Mouse (Mus musculus) erythroid progenitor cell, adult 5-6 weeks (primary cell): ENCODE data around the gene Ehd4. TPM values are rescaled to one million over a fixed set of nuclear protein-coding genes. Genes with fewer than 3 reads are reported as not detected.
A peak's percentile ranks its signal among the peaks of the same experiment; 100 is the strongest.

Experiments
- ATAC-seq: replicated peaks from 2 replicates; pipeline ENCODE4 v1.8.0; 2016; ENCODE audit warnings: moderate number of reproducible peaks, mild to moderate bottlenecking, moderate TSS enrichment, inconsistent platforms; ENCODE audit not compliant: poor library complexity, low FRiP score, severe bottlenecking
- total RNA-seq, 2 experiments: library from RNA; stranded (forward) in 1 of 2; stranded (reverse) in 1 of 2; fragments of 150-400 nt in 1 of 2; fragments of 186-747, 209-891 nt in 1 of 2; gene quantifications; 2 replicates each; pipeline versions ENCODE4 v1.2.3 to v1.2.4; 2015 to 2017; ENCODE audit warnings: low replicate concordance in 2 of 2

The Ehd4 gene
- total RNA-seq (2015; ENCODE audit: low replicate concordance): 10.8 and 12.6 TPM in 2 replicates
- total RNA-seq (2017; ENCODE audit: low replicate concordance): 7.8 and 9.5 TPM in 2 replicates

DNA sequence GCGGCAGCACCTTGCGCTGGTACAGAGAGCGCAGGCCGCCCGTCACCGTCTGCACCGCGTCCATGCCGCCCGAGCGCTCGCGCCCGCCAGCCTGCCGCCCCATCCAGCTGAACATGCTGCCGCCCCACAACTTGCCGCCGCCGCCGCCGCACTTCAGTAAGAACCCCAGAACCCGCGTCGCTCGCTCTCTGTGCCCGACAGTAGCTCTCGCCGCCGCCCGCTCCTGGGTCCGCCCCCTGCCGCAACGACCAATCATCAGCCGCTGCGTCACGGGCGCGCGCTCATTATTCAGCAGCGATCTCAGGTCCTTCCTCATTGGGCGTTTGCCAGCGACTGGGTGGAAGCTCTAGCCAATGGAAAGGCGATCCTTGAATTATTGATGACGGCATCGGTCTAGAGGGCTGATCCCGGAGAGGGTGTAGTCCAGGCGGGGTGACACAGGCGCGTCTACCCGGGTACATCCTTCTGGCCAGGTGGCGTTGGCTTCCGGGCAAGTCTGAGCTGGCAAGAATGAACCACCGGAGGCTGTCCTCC is at the start of gene Ehd4:
Gene Ehd4 (minus strand): TSS at position 246 of the 534 bp plus-strand sequence.
- peak; percentile 94 for ATAC-seq

DNA sequence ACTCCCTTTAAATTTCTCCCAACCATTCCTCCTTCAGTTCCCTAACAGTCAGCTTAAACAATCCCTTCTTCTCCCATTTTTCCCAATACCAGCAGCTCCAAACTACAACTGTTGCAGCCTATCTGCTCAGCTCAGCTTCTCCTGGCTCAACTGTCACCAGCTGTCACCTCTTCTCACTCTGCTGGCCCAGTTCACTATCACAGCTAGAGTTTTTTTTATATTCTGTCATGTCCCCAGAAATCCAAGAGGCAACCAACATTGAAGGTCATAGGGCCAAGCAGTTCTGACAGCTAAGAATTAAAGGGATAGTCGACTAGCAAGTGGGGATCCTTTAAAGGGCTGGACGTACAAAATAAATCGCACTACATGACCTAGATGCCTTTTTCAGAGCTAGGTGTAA is 49.3 kb upstream of the Ehd4 start:
- no peak for ATAC-seq

DNA sequence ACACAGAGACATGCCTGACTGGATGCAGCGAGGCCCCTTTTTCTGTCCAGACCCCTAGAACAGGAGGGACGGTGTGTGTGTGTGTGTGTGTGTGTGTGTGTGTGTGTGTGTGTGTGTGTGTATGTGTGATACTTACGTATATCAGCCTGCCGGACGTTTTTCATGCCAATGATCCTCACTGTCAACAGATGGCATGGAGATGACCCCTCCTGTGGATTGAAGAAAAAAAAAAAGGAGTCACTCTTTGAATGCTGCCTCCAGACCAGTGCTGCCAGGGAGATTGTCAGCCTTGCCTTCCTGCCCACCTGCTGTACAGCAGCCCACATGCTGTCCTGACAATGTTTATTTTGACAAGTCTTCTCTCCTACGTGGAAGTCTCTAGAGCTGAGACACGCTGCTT is 45.7 kb upstream of the Ehd4 start:
- no peak for ATAC-seq

DNA sequence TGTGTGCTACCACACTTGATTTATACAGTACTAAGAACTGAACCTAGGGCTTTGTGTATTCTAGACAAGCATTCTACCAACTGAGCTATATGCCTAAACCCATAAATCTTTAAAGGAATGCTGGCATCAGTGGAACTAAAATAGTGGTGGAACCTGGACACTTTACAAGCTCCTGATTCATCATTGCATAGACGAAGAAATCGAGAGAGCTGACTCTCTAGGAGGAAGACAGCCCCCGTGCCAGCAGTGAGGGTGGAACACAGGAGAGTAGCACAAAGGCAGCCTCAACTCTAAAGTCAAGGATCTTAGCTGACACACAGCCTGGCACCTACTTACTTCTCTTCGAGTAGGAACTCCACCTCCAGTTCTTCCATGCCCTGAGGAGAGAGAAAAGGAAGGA is 33.8 kb upstream of the Ehd4 start:
- ATAC-seq: no peak

DNA sequence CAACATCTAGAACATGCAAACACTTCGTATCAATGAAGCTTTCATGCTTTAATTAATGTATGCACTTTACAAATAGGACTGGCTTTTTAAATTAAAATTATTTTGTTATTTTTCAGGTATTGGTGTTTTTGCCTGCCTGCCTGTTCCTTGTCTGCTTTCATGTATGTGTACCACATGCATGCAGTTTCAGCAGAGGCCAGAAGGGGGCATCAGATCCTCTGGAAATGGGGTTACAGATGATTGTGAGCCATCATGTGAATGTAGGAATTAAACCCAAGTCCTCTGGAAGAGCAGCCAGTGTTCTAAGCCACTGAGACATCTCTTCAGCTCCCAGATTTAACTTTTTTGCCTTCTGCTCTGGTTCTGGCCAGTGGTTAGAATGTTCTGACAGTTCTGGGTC is 33.2 kb upstream of the Ehd4 start:
- ATAC-seq: no peak

GRCm38 (mm10) chr2:120185527-120186276 is 31.3 kb upstream of the Ehd4 start:
- no peak for ATAC-seq

DNA sequence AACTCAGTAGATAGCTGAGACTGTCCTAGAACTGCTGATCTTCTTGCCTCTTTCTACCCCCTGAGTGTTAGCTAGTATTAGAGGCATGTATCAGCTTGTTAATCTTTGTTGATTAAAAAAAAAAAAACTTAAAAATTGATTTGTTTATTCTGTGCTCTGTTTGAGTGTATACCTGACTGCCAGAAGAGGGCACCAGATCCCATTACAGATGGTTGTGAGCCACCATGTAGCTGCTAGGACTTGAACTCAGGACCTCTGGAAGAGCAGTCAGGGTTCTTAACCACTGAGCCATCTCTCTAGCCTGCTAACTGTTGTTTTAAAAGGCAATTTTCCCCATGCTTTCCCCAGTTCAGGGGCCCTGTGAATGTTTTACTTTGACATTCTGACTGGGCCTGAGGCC is 24.5 kb upstream of the Ehd4 start:
- ATAC-seq: no peak

DNA sequence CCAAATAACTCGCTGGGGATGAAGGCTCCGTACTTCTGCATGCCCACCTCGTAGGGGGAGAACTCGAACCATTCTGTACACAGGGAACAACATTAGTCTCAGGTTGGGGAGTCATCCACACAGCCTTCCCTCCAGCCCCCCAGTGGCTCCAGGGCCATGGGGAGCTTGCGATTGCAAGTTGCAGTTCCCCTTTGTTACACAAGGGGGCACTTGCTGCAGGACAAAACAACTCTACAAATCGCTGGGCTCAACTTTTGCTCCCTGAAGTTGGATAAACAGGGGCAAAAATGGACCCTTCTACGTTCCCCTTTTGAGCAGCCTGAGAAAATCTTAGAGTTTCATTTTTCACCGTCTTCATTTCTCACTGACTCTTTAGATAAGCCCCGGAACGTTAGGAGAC is 19.3 kb upstream of the Ehd4 start:
- ATAC-seq: 0 out of 2 replicates have a peak, but pooled peaks have one; percentile 46

DNA sequence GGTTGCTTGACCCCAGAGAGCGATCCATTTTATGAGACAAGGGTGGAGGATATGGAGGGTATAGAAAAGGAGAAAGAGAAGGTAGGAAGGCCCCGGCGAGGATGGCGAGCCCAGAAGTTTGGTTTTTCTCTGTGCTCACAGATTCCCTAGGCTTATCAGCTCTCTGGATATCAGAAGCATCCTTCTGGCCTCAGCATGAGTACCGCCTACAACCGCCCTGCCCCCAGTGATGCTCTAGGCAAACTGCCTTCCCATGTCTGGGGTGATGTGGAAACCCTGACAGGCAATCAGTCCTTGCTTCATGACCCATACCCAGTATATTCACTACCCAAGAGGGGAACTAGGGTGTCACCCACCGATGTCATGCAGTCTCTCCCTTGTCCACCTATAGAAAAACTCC is 17.0 kb upstream of the Ehd4 start:
- ATAC-seq: no peak

GRCm38 (mm10) chr2:120170726-120171125 is 16.3 kb upstream of the Ehd4 start:
- ATAC-seq: peak; percentile 62; the same call in 1 of the 2 replicates

- no peak for ATAC-seq
Measured at GRCm38 (mm10) chr2:120169382-120169781, 15.0 kb upstream of the Ehd4 start.

- no peak for ATAC-seq
Measured at GRCm38 (mm10) chr2:120167763-120168162, 13.4 kb upstream of the Ehd4 start.

- ATAC-seq: no peak
Measured at GRCm38 (mm10) chr2:120165474-120165873, 11.1 kb upstream of the Ehd4 start.

DNA sequence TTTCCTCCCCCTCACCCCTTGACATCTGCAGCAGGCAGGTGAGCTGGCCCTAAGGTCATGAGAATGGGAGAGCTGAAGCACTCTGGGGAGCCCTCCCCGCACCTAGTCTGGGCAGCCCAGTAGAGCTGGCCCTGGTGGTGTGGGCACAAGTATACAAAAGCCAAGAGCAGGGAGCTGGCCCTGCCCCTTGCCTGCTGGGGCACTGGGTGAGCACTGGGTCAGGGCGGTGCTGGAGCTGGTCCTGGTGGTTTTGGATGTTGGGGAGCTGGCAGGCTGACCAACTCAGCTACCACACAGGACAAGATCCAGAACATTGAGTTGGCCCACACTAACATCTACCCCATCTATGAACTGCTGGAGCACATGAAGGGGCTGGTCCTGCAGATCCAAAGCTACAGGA is 5.0 kb upstream of the Ehd4 start:
- ATAC-seq: no peak

DNA sequence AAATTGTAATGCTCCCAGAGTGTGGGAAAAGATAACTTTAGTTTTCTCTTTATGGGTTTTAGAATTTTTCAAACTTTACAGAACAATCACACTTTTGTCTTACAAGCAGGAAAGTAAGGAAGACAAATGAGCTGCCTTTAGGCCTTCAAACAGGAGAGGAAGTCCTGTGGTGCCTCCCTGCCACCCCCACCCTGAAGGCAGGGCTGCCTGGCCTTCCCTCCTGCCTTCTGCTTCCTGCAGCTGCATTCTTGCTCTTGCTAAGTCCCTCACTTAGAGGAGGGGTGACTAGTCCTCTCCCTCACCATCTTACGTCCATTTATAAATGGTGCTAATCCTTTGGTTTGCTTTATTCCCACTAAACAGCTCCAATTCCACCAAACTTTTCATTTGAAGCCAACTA is 4.4 kb upstream of the Ehd4 start:
- no peak for ATAC-seq

- no peak for ATAC-seq
Measured at GRCm38 (mm10) chr2:120158016-120158415, 3.6 kb upstream of the Ehd4 start.

DNA sequence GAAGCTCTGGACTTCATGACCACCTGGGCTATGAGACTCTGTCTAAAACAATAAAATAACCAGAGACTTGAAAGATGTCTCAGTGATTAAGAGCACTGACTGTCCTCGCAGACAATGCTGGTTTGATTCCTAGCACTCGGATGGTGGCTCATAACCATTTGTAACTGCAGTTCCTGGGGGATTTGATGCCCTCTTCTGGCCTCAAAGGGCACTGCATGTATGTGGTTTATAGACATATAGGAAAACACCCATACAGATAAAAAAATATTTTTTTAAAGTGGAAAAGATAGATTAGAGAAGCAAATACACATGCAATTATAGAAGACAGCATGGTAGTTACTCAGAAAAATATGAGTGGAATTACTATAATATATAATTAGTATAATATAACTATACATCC is 3.2 kb upstream of the Ehd4 start:
- ATAC-seq: no peak

GRCm38 (mm10) chr2:120153586-120154360 is 633 bp downstream of the Ehd4 start:
- peak; percentile 42 for ATAC-seq

GRCm38 (mm10) chr2:120150571-120150970 is 3.8 kb downstream of the Ehd4 start:
- no peak for ATAC-seq

GRCm38 (mm10) chr2:120149634-120150033 is 4.8 kb downstream of the Ehd4 start:
- ATAC-seq: no peak

DNA sequence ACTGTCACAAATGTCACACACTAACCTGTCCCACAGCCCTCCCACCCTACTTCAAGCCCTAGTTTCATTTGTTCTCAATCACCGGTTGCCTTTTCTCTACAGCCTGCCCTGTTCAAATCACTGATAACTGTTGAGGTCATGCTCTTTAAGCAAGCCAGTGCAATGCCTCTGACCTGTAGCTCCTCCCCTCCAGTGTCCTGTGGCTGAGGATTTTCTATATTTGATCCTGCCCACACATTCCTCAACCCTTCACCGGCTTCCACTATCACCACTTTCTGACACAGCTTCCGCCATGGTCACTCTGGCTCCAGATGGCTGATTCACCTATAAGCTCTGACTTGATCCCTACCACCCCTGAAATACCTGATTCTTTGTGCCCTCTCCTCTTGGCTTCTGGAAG is 6.4 kb downstream of the Ehd4 start:
- ATAC-seq: no peak
